Mouse (Mus musculus): ENCODE measurements around the gene Gm20388.
A peak's percentile ranks its signal among the peaks of the same experiment; 100 is the strongest.
"Not testable (repeated sequence)": the region's sequence is repeated elsewhere in the genome, so short reads cannot be mapped to it uniquely, and the experiment has no call there.

Gm20388 gene

GRCm38 (mm10) chr8:121577751-121578675, 1667.4 kb downstream of the Gm20388 start:
- DNase-seq (ENCODE audit: low spot score), result no peak

DNA sequence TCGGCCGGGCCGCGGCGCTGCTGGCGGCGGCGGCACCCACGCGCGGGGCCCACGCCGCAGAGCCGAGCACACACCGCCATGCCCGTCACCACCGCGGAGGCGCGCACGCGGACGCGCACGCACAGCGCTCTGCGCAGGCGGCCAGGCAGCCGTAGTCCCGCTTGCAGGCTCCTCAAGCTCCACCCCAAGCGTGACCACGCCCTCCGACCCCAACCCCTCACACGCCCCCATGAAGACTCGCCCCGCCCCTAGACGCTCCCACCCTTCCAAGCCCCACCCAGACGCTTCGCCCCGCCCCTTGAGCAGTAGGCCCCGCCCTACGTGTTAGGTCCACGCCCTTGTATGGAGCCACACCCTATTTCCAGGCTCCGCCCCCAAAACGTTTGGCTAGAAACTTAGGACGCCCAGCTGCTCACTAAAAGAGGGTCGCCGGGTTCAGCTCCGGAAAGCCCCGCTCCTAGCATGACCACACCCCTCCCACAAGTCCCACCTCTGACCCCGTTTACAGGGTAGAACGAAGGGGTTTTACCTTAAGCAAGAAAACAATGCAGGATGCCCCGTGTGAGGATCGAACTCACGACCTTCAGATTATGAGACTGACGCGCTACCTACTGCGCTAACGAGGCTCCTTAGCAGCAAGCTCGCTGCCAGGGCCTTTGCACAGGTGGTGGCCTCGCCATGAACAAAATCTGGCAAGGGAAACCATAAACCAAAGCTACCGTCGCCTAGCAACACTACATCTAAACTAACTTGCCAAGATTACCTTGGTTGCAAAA, 1668.2 kb downstream of the Gm20388 start, which contains the start of gene Fbxo31:
TSS of gene Fbxo31 (minus strand) at position 131 of the 776 bp plus-strand sequence.
- DNase-seq (ENCODE audit: low spot score), result peak; percentile 23

GRCm38 (mm10) chr8:121580465-121580864, 1669.8 kb downstream of the Gm20388 start:
- DNase-seq (ENCODE audit: low spot score), result peak; percentile 80

DNA sequence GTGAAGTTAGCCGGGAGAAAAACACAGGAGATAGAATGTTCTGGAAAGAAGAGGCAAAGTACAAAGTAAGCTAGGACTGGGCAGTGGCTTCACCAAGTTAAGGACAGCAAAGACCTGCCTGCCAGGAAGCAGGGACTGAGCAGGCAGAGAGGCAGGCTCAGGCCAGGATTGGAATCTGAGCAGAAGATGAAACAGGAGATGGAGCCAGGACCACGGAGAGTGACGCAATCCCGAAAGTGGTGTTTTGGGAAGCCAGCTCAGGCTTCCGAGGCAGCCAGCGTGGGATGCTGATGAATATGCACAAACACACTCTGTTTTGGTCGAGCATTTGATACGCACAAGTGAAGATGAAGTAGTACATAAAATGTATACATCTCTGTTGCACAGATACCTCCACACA, 1673.0 kb downstream of the Gm20388 start:
- DNase-seq (ENCODE audit: low spot score), result peak; percentile 29

DNA sequence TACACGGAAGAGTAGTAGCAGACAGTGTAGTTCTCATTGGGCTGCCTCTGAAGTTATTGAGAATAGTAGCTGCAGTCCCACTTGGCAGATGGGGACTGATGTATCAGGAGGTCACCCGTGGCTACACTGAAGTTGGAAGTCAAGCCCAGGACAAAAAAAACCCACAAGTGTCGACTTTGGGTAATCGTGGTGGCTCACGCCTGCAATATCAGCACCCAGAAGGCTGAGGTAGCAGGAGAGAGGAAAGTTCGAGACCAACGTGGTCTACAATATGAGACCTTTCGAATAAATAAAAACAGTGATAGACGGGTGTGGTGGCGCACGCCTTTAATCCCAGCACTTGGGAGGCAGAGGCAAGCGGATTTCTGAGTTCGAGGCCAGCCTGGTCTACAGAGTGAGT, 1674.1 kb downstream of the Gm20388 start:
- DNase-seq (ENCODE audit: low spot score), result no peak

GRCm38 (mm10) chr8:121585159-121585825, 1674.7 kb downstream of the Gm20388 start:
- peak; percentile 96 for DNase-seq (ENCODE audit: low spot score)

DNA sequence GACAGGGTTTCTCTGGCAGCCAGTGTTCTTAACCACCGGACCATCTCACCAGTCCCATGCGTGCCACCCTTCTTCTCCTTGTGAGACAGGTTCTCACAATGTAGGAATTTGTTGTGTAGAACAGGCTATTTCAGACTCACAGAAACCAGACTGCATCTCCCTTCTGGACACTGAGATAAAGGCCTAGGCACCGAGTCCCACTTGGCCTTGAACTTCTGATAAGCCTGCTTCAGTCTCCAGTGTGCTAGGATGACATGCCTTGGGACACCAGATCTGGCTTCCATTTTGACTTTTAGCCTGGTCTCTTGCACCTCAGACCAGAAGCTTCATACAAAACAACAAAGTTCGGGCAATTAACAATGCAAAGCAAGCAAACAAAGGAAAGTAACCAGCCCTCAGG, 1678.1 kb downstream of the Gm20388 start:
- no peak for DNase-seq (ENCODE audit: low spot score)

GRCm38 (mm10) chr8:121589205-121589726, 1678.6 kb downstream of the Gm20388 start:
- DNase-seq (ENCODE audit: low spot score), result no peak

GRCm38 (mm10) chr8:121590203-121591177, 1679.8 kb downstream of the Gm20388 start, which contains the start of gene Map1lc3b:
Gene Map1lc3b, plus strand, starts transcription at chr8:121590361.
- peak; percentile 83 for DNase-seq (ENCODE audit: low spot score)

- DNase-seq (ENCODE audit: low spot score), result peak; percentile 54
These were observed 1680.8 kb downstream of the Gm20388 start for GRCm38 (mm10) chr8:121591178-121592066.

DNA sequence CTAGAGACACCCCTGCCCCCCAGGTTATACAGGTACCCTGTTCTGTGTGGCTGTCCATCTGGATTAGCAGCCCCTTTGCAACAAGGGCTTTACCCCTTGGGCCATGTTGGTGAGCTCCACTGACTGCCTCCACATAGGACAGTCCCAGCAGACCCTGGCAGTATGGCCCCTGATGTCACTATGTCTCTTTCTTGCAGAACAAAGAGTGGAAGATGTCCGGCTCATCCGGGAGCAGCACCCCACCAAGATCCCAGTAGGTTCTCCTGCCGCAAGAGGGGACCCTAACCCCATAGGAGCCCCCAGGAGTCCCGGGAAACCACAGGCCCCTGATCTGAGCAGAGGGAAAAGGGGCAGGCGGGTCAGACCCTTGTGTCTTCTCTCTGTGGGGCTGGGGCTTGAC, 1682.7 kb downstream of the Gm20388 start:
- no peak for DNase-seq (ENCODE audit: low spot score)

DNA sequence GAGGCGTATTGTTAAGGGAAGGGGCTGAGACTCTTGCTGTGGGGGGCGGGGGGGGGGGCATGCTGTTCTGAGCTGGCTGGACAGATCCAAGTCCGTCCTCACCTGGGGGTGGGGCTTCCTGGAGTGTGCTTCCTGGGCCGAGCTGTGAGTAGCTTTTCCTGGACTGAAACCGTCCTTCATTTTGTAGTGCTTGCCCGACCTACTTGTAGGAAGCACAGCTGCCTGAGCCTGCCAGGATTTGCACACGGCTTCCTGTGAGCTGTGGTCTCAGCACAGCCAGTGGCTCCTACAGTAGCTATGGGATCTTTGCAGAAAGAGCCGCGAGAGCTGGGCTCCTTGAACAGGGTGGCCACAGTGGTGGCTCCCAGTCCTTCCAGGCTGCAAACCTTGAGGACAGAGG, 1683.3 kb downstream of the Gm20388 start:
- no peak for DNase-seq (ENCODE audit: low spot score)

DNA sequence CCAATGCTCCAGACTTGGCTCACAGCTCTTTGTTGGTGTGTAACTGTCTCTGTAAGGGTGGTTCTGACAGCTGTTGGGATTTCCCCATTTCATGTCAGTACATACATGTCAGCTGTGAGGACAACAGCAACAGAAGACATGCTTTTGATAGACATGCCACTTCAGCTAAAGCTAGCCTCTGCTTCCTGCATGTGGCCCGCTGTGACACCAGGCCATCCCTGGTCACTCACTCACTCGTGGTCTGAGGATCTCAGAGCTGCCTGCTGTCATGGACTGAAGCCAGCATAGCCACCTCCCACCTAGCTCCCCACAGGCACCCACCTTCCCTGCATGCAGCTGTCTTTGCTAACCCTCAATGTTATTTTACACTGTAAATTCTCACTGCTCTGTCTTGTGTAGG, 1686.9 kb downstream of the Gm20388 start:
- not testable (repeated sequence) for DNase-seq (ENCODE audit: low spot score)

- no peak for DNase-seq (ENCODE audit: low spot score)
These were observed 1687.5 kb downstream of the Gm20388 start for GRCm38 (mm10) chr8:121598190-121598589.

GRCm38 (mm10) chr8:121598892-121599291, 1688.3 kb downstream of the Gm20388 start:
- peak; percentile 76 for DNase-seq (ENCODE audit: low spot score)

- DNase-seq (ENCODE audit: low spot score), result no peak
These were observed 1689.2 kb downstream of the Gm20388 start for GRCm38 (mm10) chr8:121599842-121600241.

GRCm38 (mm10) chr8:121602411-121602810, 1691.8 kb downstream of the Gm20388 start:
- no peak for DNase-seq (ENCODE audit: low spot score)

DNA sequence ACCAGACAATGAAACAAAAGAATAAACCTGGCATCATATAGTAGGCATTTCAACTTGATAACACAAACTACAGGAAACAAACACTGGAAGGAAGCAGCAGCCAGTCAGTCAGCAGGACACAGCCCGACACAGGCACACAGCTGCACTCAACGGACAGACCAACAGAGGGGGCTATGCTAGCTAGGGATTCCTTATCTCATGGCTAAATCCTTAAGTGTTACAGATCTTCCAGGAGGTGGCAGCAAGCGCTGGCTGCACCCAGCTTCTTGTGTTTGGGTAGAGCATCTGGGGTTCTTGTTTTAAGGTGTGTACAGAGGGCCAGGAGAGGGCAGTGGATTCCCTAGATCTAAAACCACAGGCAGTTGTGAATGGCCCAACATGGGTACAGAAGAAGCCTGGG, 1692.2 kb downstream of the Gm20388 start:
- peak; percentile 73 for DNase-seq (ENCODE audit: low spot score)

GRCm38 (mm10) chr8:121603801-121604200, 1693.2 kb downstream of the Gm20388 start:
- no peak for DNase-seq (ENCODE audit: low spot score)

- no peak for DNase-seq (ENCODE audit: low spot score)
These were observed 1697.0 kb downstream of the Gm20388 start for GRCm38 (mm10) chr8:121607661-121608060.

All from adipocyte (in vitro differentiated cells).